Mouse (Mus musculus): ENCODE measurements at regions not wholly inside any gene's neighbourhood (a gene's known extent, or its start where the extent isn't known, plus 50 kb on each side); places are given as distances from the start of the nearest gene placed in this dataset.

DNA sequence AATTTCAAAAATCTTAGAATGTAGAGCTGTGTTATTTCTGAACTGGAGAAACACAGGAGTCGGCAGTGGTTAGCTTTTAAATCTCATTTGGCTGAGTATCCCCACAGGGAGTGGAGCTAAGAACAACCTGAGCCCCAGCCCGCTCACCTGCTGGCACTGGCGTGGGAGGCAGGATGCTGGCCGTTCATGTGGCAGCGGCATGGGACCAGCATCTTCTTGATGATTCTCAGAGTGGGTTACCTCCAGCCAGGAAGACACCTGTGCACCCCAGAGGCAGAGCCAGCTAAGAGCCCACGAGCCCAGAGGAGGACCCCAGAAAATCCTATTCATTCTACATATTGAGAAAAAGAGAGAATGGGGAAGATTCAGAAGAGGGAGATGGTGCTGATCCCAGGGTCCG is 181.7 kb downstream of the Vrk1 start:
- DNase-seq = no peak

DNA sequence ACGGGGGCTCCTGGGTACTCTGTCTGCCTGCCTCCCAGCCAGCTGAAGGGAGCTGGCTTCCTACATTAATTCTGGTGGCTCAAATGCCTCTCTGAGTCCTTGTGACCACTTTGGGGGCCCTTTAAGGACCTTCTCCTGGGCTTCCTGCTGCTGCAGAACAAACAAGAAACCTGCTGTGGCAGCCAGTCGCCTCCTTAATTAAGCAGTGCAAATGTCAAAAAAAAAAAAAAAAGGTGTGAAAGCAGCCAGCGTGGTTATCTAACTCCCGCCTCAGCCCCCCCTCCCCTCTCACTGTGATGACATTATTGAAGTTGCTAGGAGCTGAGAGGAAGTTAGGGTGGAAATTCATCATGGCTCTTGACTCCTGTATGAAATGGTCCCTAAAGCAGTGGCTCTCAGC is 189.3 kb downstream of the Vrk1 start:
- no peak for DNase-seq

DNA sequence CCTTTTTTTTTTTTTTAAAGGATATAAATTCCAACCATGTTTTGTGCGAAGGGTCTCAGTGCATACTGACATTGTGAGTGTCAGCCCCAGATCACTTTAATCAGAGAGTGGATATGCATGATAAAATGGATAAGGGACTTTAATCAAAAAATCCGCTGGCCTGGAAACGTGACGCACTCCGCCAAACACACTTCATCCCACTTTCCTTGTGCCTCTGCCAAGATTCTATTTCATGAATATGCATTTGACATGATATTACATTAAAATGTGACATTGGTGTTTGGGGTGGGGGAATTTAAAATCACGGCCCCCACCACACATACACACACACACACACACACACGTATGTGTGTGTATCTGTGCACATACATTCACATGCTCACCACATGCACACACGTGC is 193.5 kb downstream of the Vrk1 start:
- DNase-seq = no peak

DNA sequence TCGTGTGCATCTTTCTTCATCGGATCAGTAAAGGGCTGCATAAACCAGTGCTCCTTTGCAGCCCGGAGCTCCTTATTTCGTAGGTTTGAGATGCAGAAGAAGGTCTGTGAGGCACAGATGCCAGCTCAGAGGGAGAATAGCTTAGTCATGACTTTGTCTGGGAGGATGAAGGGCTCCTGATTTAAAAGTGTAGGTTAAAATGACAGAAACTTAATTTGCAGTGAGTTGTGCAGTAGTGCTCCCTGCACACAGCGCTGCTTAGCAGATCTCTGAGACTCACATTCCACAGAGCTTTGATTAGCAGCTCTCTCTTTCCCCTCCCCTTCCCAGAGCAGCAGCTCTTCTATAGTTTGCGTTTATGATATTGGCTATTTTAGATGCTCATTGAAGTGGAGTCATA is 200.9 kb downstream of the Vrk1 start:
- DNase-seq = no peak

DNA sequence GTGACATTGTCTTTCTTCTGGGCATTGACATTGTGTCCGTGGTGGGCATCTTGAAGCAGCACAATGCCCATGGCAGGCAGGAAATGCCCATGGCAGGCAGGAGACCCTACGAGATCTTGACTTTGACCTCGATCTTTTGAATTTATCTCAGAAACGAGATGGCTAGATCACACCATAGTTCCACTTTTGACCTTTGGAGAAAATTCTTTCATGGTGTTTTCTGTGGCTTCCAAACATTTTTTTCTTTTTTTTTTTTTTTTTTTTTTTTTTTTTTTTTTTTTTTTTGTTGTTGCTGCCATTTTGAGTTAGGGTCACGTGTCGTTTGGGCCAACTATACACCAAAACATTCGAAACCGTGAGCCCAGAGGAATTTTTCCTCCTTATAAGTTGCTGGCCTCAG is 201.5 kb downstream of the Vrk1 start:
- DNase-seq = no peak

DNA sequence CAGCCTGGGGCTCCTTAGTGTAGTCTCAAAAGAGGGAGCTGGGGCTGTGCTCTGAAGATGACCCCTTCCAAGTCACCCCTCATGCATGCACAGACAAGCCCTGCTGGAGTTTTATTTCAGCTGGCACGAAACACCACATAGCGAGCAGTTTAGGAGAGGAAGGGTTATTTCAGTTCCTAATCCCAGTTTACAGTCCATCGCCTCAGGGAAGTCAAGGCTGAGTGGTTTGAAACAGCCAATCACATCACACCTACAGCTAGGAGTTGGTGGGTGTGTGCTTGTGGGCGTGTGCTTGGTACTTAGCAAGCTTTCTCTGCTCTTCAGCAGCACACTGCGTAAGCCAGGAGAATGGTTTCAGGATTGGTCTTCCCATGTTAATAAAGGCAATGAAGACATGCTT is 202.4 kb downstream of the Vrk1 start:
- DNase-seq = peak in 1 of 2 experiments; percentile 13

DNA sequence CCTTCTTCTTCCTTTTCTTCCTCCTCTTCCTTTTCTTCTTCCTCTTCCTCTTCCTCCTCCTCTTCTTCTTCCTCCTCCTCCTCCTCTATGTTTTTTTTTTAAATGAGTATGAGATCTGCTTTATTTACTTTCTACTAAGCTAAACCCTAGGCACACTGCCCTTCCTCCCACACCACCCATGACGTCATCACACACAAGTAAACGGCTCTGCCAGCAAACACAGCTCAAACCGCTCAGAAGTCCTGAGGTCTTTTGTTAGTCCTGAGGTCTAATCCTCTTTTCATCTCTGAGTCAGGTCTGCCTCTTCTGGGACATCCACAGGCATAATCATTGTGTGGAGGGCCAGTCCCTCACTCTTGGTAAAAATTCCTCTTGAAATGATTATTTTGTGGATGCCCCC is 210.0 kb downstream of the Vrk1 start:
- no peak for DNase-seq

DNA sequence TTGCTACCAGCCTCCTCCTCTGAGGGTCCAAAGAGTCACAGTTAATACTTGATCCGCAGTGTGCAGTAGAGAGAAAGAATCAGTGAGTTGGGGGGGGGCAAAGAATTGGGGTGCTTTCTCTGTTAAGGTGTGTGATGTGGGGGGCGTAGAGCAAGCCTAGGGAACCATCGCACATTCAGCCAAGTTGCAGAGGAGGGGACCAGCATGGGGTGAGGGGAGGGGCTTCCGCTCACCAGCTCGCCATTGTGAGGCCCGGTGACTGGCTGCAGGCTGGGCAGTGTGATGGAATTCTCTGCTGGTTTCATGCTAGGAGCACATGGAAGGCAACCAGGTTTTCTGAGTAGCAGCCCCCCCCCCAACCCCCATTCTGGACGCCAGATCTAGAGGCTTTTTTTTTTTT is 216.2 kb downstream of the Vrk1 start:
- DNase-seq = no peak

DNA sequence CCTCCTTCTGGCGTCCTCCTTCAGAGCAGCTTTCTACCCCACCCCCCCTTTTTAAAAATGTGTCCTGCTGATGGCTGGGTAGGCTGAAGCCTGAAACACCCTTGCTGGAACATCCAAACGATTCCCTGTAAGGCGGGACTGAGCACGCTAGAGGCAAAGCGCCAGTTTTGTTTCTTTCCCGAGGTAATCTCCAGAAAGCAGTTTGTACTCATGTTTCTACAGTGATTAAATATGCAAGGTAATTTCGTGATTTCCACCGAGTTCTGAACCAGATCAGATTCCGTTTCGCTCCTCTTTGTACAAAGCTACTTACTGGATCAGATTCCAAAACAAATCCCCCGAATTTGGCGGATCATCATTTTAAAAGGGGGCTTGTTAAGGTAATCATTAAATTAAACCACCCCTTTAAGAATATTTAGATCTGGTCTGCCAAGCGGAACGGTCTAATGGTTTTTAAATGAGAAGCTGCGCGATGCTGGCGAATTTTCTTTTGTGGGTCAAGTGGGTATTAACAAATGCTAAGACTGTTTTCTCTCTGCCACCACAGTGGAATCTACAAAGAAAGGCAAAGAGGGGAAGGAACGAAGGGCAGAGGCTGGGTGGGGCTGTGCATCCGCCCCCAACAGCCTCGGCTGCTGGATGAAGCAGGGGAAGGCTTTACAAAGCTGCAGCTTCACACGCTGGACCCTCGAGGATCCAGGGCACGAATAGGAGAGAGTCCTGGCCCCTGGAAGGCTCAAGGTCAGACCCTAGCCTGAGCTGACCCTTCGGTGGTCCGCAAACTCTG is 216.9 kb downstream of the Vrk1 start:
- DNase-seq = no peak

DNA sequence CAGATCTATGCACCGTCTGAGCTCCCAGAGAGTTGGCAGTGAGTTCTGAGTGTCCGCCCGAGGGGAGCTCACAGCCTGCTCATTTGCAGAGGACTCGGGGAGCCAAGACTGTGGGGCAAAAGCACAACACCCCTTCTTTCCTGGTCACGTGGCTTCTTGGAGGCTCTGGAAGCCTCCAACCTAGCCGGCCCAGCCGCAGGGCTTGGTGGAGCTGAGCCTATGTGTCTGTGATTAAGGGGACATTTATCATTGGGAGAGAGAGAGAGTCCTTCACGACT is 217.5 kb downstream of the Vrk1 start:
- no peak for DNase-seq

DNA sequence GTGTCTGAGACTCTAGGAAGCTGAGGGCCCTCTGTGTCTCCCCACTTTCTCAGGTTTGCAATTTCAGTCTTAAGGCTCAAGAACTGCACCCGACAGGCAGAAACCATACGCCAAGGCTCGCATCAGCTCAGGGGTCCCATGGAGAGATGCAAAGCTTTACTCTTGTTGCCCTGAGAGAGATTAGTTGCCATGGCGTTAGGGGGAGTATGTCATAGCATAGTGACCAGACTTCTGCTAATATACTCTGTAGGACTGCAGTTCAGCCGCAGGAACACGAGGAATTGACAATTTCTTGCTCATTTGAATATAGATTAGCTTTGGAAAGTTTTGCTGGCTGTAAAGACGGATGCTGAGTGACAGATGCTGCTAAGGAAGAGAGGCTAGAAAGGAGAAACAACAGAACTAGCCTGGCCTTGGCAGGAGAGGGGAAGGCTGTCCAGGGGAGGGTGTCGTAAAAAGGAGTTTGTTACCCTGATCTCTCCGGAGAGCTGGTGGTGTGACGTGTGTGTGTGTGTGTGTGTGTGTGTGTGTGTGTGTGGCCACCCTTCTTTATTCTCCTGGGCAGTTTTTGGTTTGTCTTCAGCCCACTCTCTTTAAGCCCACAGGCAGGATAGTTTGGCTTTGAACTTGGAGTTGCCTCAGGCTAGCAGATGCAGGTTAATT is 235.3 kb downstream of the Vrk1 start:
- no peak for DNase-seq

DNA sequence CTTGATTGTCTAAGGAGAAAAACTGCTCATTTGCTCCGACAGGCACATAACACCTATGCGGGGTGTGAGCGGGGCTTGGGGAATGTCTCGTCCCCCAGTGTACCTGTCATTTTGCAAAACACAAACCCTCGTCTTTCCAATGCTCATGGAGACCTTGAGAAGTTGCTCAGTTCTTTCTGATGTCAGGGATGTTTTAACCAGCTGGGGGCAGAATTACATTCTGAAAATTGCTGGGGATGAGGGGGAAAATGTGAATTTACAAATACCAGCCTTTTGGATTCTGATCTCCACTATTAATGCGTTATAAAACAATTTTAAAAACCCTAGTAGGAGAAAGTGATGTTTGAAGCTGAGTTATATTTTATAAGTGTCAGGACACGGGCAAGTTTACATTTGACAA is 263.6 kb downstream of the Vrk1 start:
- DNase-seq = no peak

DNA sequence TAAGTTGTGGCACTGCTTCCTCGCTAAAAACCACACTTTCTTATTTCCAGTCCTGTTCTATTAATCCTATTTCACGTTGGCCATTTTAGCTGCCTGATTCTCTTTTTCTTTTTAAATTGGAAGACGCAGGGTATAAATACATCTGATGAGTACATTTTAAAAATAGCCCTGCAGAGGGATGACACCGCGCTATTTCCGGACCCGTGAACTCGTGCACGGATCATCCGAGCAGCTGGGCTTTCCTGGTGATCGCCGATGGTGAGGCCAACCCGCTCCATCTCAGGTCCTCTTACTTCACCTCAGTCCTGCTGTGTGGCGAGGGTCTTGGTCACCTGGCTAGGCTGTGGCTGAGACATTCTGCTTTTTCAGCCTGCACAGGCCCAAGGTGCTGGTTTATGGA is 267.9 kb downstream of the Vrk1 start:
- no peak for DNase-seq

DNA sequence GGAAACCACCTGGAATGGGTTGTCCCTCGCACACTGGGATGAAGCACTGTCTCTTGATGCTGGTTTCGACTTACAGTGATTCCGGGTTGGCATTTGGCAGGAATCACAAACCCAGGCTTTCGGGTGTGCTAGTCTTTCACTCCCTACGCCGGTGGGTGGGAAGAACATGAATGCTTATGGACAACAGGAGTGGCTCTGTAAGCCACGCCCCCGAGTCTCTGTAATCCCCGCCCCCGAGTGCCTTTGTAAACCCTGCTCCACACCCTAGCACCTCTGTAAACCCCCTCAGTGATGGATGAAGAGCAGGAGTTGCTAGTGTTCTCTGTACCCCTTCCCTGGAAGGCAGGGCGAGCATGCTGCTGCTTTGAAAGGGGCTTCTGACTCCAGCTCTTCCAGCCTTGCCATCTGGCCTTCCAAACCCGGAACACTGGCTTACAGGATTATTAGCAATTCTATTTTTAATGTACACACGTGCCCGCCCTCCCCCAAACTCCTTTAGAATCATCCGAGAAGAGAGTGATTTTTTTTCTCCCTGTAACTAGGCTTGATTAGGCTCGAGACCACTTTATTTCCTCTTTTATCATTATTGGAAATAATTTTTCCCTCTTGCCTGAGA is 272.6 kb downstream of the Vrk1 start:
- DNase-seq = no peak

DNA sequence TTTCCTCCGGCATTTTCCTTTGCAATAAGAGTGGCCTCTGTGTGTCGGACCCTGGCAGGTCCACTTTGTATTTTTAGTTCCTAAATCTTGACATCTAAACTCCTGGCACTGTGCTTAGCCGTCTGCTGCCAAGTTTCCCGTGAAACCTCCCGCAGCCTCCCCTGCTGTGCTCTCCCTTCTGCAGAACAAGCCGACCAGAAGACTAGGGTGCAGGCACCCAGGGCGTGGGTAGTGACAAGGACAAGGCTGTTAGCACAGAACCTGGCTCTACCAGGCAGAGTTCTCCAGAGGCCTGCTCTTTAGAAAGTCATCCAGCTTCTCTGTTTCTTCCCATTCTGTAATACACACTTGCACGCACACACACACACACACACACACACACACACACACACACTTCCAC is 274.8 kb downstream of the Vrk1 start:
- DNase-seq = no peak

DNA sequence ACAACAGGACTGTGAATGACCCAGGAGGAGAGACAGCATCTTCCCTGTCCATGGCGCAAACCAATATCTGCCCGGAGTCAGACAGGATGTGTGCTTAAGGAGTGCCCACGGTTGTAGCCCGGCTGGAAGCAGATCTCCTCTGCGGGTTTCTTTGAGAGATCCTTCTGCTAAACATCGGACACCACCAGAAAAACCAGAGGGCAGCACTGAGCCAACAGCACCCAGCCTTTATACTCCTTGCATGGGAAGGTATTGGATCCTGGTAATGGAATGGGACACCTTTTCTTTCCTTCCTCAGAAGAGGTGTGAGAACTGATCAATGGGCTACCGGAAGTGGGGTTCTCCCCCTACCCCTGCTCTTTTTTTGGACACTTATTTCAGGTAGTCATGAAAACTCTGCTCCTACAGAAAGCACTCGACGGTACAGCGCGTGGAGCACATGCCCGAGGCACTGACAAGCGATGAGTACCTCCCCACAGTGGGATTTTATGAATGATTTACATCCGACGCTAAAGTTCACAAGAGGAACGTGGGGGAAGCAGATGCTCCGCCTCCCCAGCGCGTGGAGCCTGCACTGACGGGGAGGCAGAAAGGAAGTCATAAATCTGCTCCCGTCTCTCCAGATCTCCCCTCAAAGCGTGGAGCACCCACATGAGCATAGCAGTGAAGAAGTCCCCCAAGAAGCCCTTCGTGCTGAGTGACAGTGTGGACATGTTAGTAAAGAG is 278.9 kb downstream of the Vrk1 start:
- peak; percentile 3 to 7 for DNase-seq

DNA sequence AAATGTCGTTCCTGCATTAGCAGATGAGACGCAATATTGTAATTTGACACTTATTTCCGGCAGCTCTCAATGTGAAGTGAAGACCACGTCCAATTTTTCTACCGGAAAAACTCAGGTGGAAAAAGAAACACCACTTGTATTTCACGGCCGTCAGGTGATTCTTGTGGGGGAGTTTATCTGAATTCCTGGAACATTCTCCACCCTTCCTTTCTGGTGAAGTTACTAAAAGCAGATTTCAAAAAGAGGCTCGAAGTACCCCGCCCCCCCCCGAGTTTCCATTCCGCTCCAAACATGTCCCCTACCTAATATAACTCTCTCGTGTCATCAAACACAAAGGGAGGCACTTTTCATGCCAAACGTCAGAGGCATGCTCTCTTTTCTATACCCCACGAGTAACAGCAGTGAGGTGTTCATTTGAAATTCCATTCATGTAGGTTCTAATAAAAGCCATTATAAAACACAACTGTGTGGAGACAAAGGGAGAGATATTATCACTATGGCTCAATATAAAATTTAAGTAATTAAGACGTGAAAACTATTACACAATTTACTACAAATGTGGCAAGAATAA is 281.5 kb downstream of the Vrk1 start:
- DNase-seq = no peak

DNA sequence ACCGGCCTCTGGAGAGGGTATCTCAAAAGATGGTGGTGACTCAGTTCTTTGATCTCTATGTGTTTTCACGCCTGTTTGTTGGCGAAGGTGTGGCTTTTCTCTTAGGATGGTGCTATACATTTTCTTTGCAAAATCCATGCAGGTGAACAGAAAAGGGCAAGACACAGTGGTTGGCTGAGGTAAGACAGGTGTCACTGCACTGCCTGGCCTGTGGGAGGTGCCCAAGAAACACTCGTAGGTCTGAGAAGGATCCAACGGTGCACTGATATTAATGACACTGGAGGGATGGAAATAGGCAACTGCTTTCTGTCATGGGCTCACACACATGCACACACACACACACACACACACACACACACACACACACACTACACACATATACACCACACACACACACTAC is 283.1 kb downstream of the Vrk1 start:
- DNase-seq = peak in 1 of 2 experiments; percentile 7

DNA sequence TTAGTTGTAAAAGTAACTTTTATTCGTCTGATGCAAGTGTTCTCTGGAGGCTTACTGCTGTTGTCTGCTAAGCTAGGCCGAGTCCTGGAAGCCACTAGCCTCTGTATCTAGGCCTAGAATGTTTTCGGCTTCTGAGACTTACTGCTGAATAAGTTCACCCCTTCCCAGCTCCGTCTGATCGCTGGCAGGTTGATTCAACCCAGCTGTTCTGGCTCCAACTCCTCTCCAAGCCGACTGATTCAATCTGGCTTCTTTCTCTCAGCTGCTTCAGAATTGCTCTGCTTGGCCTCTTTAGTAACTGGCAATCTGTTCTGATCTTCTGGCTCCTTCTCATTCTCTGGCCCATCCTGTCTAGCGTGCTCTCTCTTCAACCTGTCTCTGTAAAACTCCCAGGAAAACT is 285.6 kb downstream of the Vrk1 start:
- no peak for DNase-seq

DNA sequence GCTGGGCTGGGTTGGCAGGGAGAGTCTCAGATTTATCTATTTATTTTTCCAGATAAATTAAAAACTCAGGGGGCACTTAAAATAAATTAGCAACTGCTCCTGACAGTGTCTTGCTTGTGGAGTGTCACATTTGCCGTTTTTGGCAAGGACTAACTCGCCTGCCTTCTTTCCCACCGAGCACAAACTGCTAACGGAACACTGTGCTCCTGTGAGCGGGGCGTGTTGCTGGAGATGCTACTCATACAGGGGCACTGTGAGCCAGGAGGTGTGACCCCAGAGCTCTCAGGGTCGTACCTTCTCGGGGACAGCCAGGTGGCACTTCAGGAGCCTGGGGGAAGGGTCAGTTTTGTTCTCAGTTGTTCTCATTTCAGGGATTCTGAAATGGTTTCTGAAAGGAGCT is 292.6 kb downstream of the Vrk1 start:
- DNase-seq = no peak

DNA sequence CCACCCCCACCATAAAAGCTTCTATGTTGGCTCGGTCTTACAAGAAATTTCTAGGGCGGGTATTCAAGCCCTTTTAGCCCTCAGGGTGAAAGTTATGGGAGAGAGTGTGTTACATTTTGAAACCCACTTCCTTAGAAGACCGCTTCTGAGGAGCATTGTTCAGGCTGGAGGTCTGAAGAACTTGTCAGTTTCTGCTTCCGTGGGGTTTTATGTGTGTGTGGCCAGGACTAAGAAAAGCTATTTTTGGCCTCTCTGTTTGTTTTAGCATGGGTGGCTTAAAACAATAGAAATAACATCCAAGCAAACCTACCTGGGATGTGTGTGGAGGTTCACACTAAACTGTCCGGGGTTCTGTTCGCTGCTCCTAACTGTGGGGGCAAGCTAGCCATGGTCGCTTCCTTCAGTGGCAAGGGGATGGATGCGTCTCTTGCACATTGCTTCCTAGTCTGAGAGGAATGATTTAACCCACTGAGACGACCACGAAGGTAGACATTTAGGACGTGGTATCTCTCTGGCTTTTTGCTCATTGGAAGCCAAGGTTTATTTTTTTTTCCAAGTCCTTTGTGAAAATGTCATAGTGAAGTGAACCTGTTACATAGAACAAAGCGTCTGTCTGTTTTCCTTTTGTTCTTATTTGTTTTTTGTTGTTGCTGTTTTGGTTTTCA is 298.4 kb downstream of the Vrk1 start:
- DNase-seq = no peak

DNA sequence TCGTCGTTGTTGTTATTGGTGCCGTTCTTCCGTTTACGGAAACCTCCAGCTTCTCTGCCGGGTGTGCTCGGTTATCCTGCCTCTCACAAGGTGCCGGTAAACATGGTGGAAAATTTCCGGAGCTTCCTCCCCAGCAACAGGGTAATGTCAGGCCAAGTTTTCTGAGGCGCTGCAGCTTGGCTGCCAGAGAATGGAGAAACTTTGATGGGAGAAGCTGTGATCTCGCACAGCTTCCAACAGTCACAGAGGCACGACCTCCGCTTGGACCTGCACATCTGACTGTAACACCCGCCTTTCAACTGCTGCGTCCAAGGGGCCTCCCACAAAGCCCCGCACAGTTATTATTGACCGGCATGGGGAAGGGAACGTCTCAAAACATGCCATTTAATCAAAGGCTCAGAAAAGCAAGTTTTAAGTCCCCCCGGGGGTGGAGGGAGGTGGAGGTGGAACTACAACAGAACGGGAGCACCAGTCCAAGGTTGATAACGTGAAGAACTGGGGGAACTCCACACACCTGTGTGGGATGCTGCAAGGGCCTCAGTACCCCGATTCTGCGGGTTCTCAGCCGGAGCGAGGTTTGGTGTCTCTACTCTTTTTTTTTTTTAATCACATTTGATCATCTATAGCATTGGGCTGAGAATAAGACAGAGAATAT is 299.1 kb downstream of the Vrk1 start:
- DNase-seq = no peak

DNA sequence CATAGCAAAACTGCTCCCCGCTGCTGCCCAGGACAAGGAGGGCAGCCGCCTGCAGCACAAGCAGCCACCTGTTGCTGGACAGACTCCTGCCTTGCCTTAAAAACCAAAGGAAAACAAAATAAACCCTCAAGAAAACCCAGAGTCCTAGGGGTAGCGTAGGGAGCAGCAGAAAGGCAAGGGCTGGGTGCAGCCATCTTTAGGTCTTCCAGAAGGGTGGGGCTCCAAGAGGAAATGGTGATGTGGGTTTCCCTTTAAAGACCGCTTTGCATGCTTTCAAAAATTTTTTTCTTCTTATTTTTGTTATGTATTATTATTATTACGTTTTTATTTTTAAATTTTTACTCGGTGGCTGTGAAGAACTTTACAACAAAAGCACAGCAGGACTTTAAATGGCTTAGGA is 300.1 kb downstream of the Vrk1 start:
- DNase-seq = no peak

Data from kidney, adult 8-10 months (tissue).